Mouse (Mus musculus): ENCODE data around the gene Slc25a19.

Slc25a19 gene

GRCm38 (mm10) chr11:115640978-115641663 lies 13.0 kb upstream of the Slc25a19 start:
- peak; percentile 94 for DNase-seq (ENCODE audit: low read depth, low spot score)

DNA sequence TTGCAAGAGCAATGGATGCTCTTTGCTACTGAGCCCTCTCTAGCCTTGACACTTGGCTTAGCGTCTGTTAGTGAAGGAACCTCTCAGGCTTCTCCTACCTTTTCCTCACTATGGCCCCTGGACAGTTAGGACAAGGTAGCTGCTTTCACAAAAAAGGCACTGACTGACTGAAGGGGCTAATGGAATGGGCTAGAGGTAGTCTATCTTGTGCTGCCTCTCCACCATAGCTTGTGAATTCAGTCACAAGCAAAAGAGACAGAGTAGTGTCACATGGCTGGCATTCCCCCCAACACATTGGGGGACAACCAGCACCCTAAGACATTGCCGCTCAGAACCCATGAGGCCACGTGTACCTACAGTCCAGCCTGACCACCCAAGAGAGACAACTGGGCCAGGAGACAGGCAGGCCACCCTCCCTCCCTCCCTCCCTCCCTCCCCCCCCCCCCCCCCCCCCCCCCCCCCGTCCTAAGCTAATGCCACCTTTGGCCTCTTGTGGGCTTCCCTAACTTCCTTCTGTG lies 12.3 kb upstream of the Slc25a19 start:
- peak; percentile 38 for DNase-seq (ENCODE audit: low read depth, low spot score)

GRCm38 (mm10) chr11:115639540-115639939 lies 11.4 kb upstream of the Slc25a19 start:
- DNase-seq (ENCODE audit: low read depth, low spot score) = no peak

GRCm38 (mm10) chr11:115638498-115639409 lies 10.7 kb upstream of the Slc25a19 start:
- peak; percentile 49 for DNase-seq (ENCODE audit: low read depth, low spot score)

- no peak for DNase-seq (ENCODE audit: low read depth, low spot score)
Measured at GRCm38 (mm10) chr11:115636960-115637359, 8.9 kb upstream of the Slc25a19 start.

DNA sequence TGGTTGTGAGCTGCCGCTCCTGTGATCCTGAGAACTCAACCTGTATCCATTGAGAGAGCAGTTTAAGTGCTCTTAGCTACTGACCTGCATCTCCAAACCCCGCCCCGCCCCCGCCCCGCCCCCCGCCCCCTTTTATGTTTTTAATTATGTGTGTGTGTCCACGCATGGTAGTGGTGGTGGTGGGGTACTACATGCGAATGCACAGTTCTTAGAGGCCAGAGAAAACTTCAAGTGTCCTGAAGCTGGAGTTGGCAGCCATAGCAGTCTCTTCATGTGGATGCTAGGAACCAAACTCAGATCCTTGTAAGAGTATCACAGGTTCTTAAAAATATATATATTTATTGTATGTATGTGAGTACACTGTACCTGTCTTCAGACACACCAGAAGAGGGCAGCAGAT lies 7.4 kb upstream of the Slc25a19 start:
- DNase-seq (ENCODE audit: low read depth, low spot score) = no peak

GRCm38 (mm10) chr11:115635041-115635440 lies 6.9 kb upstream of the Slc25a19 start:
- DNase-seq (ENCODE audit: low read depth, low spot score) = no peak

GRCm38 (mm10) chr11:115634109-115634508 lies 6.0 kb upstream of the Slc25a19 start:
- DNase-seq (ENCODE audit: low read depth, low spot score) = no peak

DNA sequence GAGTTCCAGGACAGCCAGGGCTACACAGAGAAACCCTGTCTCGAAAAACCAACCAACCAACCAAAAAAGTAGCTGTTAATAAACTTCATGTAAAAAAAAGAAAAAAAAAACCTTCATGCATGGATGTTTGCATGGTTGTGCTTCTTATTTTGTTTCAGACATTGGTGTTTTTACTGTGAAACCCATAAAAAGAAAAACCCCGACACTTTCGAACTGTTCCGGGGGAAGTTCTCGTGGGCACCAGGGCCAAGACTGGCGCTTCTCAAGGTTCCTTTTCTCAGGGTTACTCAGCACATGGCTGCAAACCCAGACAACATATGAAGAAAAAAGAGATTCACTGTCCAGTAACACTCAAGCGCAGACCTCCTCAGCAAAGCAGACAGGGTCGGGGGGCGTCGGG lies 4.8 kb upstream of the Slc25a19 start:
- DNase-seq (ENCODE audit: low read depth, low spot score) = peak; percentile 40

DNA sequence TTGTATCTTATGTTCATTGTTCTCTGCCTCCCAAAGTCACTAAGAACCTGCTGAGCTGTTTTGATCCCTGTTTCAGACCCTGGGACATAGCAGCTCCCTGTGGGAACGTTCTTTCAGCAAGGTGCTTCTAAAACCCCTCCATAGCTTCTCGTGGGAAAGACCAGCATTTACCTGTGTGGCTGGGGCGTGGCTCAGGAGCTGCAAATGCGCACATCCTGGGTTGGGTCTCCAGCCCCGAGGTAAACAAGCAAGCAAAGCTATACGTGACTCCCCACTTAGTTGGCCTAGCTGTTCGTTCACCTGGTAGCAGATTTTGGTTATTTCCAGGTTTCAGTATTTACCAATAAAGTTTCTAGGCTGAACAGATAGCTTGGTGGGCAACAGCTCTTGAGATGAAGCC lies 4.2 kb upstream of the Slc25a19 start:
- peak; percentile 76 for DNase-seq (ENCODE audit: low read depth, low spot score)

GRCm38 (mm10) chr11:115631505-115631890 lies 3.4 kb upstream of the Slc25a19 start:
- peak; percentile 53 for DNase-seq (ENCODE audit: low read depth, low spot score)

GRCm38 (mm10) chr11:115630532-115631504 lies 2.7 kb upstream of the Slc25a19 start:
- peak; percentile 92 for DNase-seq (ENCODE audit: low read depth, low spot score)

DNA sequence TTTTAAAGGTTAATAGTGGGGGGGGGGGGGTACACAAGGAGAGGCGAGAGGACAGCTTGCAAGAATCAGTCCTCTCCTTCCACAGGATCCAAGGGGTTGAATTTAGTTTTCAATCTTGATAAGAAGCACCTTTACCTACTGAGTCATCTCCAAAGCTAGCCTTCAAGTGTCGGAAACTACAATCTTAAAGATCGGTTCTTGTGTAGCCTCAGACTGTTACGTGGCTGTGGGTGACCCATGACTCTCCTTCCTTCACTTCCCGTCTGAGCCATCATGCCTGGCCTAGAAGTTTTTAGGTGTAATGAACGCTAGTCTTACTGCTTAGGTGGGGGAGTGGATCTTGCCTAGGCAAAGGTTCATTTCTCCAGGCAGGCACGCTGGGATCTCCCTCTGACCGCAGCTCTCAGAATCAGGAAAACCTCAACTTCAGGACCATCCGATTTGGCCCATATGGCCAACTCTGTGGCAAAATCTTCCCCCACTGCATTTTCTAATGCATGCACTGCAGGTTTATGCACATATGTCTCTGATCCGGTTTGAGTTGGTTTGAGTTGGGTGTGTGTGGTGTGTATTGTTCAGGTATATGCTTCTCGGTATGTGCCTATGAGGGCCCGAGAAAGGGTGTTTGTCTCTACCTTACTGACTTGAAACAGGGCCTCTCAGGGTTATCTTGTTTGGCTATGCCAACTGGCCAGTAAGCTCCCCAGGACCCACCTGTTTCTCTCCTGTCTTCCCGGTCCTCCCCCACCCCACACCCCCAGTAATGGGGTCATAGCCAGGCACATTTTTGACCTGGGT lies 1.8 kb upstream of the Slc25a19 start:
- DNase-seq (ENCODE audit: low read depth, low spot score) = peak; percentile 88

DNA sequence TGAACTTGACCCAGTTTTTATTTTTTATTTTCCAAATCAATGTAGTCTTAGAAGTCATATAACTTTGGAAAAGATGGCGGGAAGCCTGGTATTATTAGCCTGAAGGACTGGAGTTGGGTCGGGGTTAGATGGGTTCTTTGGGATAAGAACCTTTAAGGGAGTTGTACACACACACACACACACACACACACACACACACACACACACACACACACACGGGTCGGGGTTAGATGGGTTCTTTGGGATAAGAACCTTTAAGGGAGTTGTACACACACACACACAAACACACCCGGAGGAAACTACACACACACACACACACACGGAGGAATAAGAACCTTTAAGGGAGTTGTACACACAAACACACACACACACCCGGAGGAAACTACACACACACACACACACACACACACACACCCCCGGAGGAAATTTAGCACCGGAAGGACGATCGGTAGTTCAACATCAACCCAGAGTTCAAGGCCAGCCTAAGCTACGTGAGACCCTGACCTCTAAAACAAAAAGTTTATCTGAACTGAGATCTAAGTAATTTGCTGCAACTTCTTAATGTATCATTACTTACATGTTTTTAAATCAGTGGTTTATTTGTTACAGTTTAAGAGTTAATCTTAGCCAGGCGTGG lies 488 bp upstream of the Slc25a19 start:
- DNase-seq (ENCODE audit: low read depth, low spot score) = peak; percentile 54

DNA sequence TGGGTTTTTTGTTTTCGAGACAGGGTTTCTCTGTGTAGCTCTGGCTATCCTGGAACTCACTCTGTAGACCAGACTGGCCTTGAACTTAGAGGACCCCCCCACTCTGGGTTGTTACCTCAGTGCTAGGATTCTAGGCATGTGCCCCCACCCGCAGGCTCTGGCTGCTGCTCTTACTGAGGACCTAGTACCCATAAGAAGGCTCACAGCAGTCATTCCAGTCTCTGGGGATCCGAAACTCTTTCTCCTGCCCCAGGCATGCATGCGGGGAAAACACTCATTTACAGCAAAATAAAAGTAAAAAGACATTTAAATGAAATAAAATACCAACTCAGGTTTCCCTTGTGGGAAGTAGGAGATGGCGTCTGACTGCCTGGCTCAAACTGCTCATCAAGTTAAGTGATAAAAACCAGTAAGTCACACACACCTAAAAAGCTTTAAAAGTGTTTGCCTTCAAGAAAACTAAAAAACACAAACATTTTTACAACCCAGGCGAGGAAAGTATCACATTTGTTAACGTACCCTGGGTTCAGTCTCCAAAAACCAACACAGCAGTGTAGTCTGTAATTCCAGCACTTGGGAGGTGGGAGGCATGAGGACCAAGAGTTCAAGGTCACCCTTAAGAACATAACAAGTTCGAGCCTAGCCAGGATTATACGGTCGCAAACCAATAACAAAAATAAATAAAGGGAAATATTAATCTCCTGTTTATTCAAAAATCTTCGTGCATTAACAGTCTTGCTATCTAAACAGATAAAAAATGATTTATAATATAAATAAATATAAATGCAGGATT lies 1.1 kb downstream of the Slc25a19 start:
- no peak for DNase-seq (ENCODE audit: low read depth, low spot score)

- DNase-seq (ENCODE audit: low read depth, low spot score) = no peak
Measured at GRCm38 (mm10) chr11:115625877-115626276, 2.2 kb downstream of the Slc25a19 start.

DNA sequence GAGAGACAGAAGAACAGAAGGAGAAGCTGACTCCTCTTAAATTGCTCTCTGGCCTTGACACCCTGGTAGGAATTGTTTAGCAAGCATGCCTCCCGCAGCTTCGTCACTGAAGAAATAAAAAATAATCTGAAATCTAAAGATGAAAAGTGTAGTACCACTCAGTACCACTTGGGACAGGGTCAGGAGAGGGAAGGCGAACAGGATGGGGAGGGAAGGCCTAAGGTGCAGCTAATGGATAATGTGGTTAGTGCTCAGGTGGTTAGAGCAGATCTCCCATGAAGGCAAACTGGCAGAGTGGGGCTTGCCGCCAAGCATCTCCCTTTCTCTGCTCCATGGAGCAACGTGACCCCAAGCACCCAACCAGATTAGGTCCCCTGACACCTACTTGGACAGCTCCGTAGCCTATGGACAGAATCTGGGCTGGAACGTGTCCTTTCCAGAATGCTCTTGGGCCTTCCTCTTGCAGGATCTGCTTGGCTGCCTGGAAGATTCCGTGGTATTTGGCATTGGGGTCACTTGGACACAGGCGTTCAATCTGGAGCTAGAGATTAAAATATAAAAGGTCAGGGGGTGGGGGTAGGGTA lies 4.5 kb downstream of the Slc25a19 start:
- DNase-seq (ENCODE audit: low read depth, low spot score) = peak; percentile 41

GRCm38 (mm10) chr11:115619949-115620348 lies 8.1 kb downstream of the Slc25a19 start:
- no peak for DNase-seq (ENCODE audit: low read depth, low spot score)

All from CD4-positive helper T cell, adult 2 months (primary cell).